Mouse (Mus musculus) limb, embryonic 11.5 days (tissue): ENCODE measurements around the gene Krt23. TPM values are rescaled to one million over a fixed set of nuclear protein-coding genes. Genes with fewer than 3 reads are reported as not detected.
A peak's percentile ranks its signal among the peaks of the same experiment; 100 is the strongest.

Source experiments
- ATAC-seq: fragments of 200-750 bp; cut with Nextera tagmentation; 2 replicates; pipeline ENCODE4 v1.8.0; 2017; ENCODE audit warnings: low read depth; ENCODE audit not compliant: insufficient number of reproducible peaks, low FRiP score, low TSS enrichment
- DNase-seq: peaks from one replicate; pipeline ENCODE4 v3.0.0-alpha.2; 2015; ENCODE audit warnings: low spot score
- H3K27ac ChIP-seq: fragments of 300-500 bp; sonication (generic); replicated peaks from 2 replicates; pipeline ENCODE4 v1.5.1; 2014; ENCODE audit warnings: low read depth, mild to moderate bottlenecking, low read length
- H3K27me3 ChIP-seq: fragments of 300-500 bp; sonication (generic); 2 replicates; pipeline ENCODE4 v1.6.1; 2014; ENCODE audit warnings: mild to moderate bottlenecking, low read length, mixed read lengths; ENCODE audit not compliant: control insufficient read depth, insufficient read depth
- H3K36me3 ChIP-seq: fragments of 300-500 bp; sonication (generic); 2 replicates; pipeline ENCODE4 v1.6.1; 2014; ENCODE audit warnings: mild to moderate bottlenecking, low read length, moderate library complexity, mixed read lengths; ENCODE audit not compliant: control insufficient read depth, insufficient read depth
- H3K4me1 ChIP-seq: fragments of 300-500 bp; sonication (generic); 2 replicates; pipeline ENCODE4 v1.6.1; 2014; ENCODE audit warnings: low read length, mixed read lengths; ENCODE audit not compliant: control insufficient read depth, insufficient read depth
- H3K4me2 ChIP-seq: fragments of 300-500 bp; sonication (generic); 2 replicates; pipeline ENCODE4 v1.6.1; 2014; ENCODE audit warnings: low read depth, mild to moderate bottlenecking, moderate library complexity; ENCODE audit not compliant: severe bottlenecking
- H3K4me3 ChIP-seq: fragments of 300-500 bp; sonication (generic); 2 replicates; pipeline ENCODE4 v1.5.1; 2014; ENCODE audit warnings: low read depth, low read length
- H3K9ac ChIP-seq: fragments of 300-500 bp; sonication (generic); 2 replicates; pipeline ENCODE4 v1.6.1; 2014; ENCODE audit warnings: mild to moderate bottlenecking, low read length
- H3K9me3 ChIP-seq: fragments of 300-500 bp; sonication (generic); 2 replicates; pipeline ENCODE4 v1.6.1; 2016; ENCODE audit warnings: low read length; ENCODE audit not compliant: control insufficient read depth
- whole genome bisulfite sequencing: fragments of 180-500 bp; shearing (Covaris S2); extraction: QIAGEN DNeasy Blood & Tissue Kit; methylation state at CpG from one replicate; pipeline ENCODE4 v1.1.7; 2014; 5-methylcytosine and 5-hydroxymethylcytosine counted together
- polyA plus RNA-seq: library from polyadenylated mRNA; unstranded; fragments of >200 nt; fragmentation: Nextera tagmentation; extraction: Ambion mirVana; gene quantifications from 2 replicates; pipeline ENCODE4 v1.2.1, GENCODE M21; 2014

Krt23 gene
- polyA plus RNA-seq, 1 experiment from 2014 or later = 0.24 TPM

- Histone ChIP-seq H3K9me3 (no peaks in the 10 kb centered on the region), H3K27ac (no peak overlapping the region), H3K4me1 (no peaks in the 10 kb centered on the region), H3K27me3 (no peaks in the 10 kb centered on the region), H3K4me3 (no peak overlapping the region), H3K9ac (no peak overlapping the region), H3K4me2 (no peak overlapping the region), H3K36me3 (no peaks in the 10 kb centered on the region)
- DNase-seq = no peak
- WGBS = 30% methylated on average over 7 of the region's 7 CpGs
- no peak for ATAC-seq
Measured at GRCm38 (mm10) chr11:99466316-99466715, 26.6 kb downstream of the Krt23 start.

GRCm38 (mm10) chr11:99464836-99465235 is 28.1 kb downstream of the Krt23 start:
- no peaks in the 10 kb centered on the region for H3K36me3 ChIP-seq
- WGBS = 4% methylated on average over 5 of the region's 5 CpGs
- H3K27ac ChIP-seq = no peak overlapping the region
- H3K27me3 ChIP-seq = no peaks in the 10 kb centered on the region
- H3K4me3 ChIP-seq = no peak overlapping the region
- DNase-seq (peak; percentile 93), ATAC-seq (no peak)
- H3K9ac ChIP-seq = no peak overlapping the region
- H3K4me1 ChIP-seq = no peaks in the 10 kb centered on the region
- no peaks in the 10 kb centered on the region for H3K9me3 ChIP-seq
- H3K4me2 ChIP-seq = no peak overlapping the region

- DNase-seq (peak; percentile 80), ATAC-seq (no peak)
- WGBS = 10% methylated on average over 8 of the region's 8 CpGs
- no peaks in the 10 kb centered on the region for H3K9me3 ChIP-seq
- no peak overlapping the region for H3K9ac ChIP-seq
- no peaks in the 10 kb centered on the region for H3K27me3 ChIP-seq
- H3K36me3 ChIP-seq = no peaks in the 10 kb centered on the region
- no peaks in the 10 kb centered on the region for H3K4me1 ChIP-seq
- H3K27ac ChIP-seq = no peak overlapping the region
- H3K4me3 ChIP-seq = no peak overlapping the region
- H3K4me2 ChIP-seq = no peak overlapping the region
Measured at GRCm38 (mm10) chr11:99463155-99463554, 29.8 kb downstream of the Krt23 start.

- H3K4me1 ChIP-seq = no peaks in the 10 kb centered on the region
- WGBS = 69% methylated on average over 7 of the region's 7 CpGs
- ATAC-seq = no peak
Measured at GRCm38 (mm10) chr11:99461736-99462135, 31.2 kb downstream of the Krt23 start.

GRCm38 (mm10) chr11:99458887-99459286 is 34.0 kb downstream of the Krt23 start:
- no peak for ATAC-seq
- H3K36me3 ChIP-seq = no peaks in the 10 kb centered on the region
- H3K27me3 ChIP-seq = no peaks in the 10 kb centered on the region
- no peak for DNase-seq
- 69% methylated on average over 7 of the region's 7 CpGs for WGBS
- no peak overlapping the region for H3K9ac ChIP-seq
- H3K4me2 ChIP-seq = no peak overlapping the region
- H3K9me3 ChIP-seq = no peaks in the 10 kb centered on the region
- no peak overlapping the region for H3K4me3 ChIP-seq
- H3K4me1 ChIP-seq = no peaks in the 10 kb centered on the region
- H3K27ac ChIP-seq = no peak overlapping the region

More at GRCm38 (mm10) chr11:99461736-99462135, 31.2 kb downstream of the Krt23 start:
- no peaks in the 10 kb centered on the region for H3K9me3 ChIP-seq
- H3K4me3 ChIP-seq = no peak overlapping the region
- no peak for DNase-seq
- no peaks in the 10 kb centered on the region for H3K36me3 ChIP-seq
- no peak overlapping the region for H3K9ac ChIP-seq
- no peak overlapping the region for H3K4me2 ChIP-seq
- H3K27ac ChIP-seq = no peak overlapping the region
- H3K27me3 ChIP-seq = no peaks in the 10 kb centered on the region

- 84% methylated on average over 10 of the region's 10 CpGs for WGBS
- Histone ChIP-seq H3K9me3 (no peaks in the 10 kb centered on the region), H3K36me3 (no peaks in the 10 kb centered on the region), H3K27ac (no peak overlapping the region), H3K27me3 (no peaks in the 10 kb centered on the region), H3K4me3 (no peak overlapping the region), H3K9ac (no peak overlapping the region), H3K4me2 (no peak overlapping the region), H3K4me1 (no peaks in the 10 kb centered on the region)
- DNase-seq = no peak
- ATAC-seq = no peak
Measured at GRCm38 (mm10) chr11:99454759-99455158, 38.2 kb downstream of the Krt23 start.

- DNase-seq (no peak), ATAC-seq (no peak)
- H3K4me2 ChIP-seq = no peak overlapping the region
- H3K4me3 ChIP-seq = no peak overlapping the region
- H3K27ac ChIP-seq = no peak overlapping the region
- WGBS = 94% methylated on average over 4 of the region's 4 CpGs
- H3K9ac ChIP-seq = no peak overlapping the region
- H3K36me3 ChIP-seq = no peaks in the 10 kb centered on the region
- H3K27me3 ChIP-seq = no peaks in the 10 kb centered on the region
- H3K9me3 ChIP-seq = no peaks in the 10 kb centered on the region
- H3K4me1 ChIP-seq = no peaks in the 10 kb centered on the region
Measured at GRCm38 (mm10) chr11:99454044-99454443, 38.9 kb downstream of the Krt23 start.

GRCm38 (mm10) chr11:99448769-99449168 is 44.2 kb downstream of the Krt23 start:
- no peak for ATAC-seq
- no peak overlapping the region for H3K4me2 ChIP-seq
- H3K36me3 ChIP-seq = no peaks in the 10 kb centered on the region
- 44% methylated on average over 2 of the region's 2 CpGs for WGBS
- no peak overlapping the region for H3K9ac ChIP-seq
- H3K4me1 ChIP-seq = no peaks in the 10 kb centered on the region
- no peaks in the 10 kb centered on the region for H3K9me3 ChIP-seq
- DNase-seq = no peak
- H3K27ac ChIP-seq = no peak overlapping the region
- H3K4me3 ChIP-seq = no peak overlapping the region
- H3K27me3 ChIP-seq = no peaks in the 10 kb centered on the region

- no peak overlapping the region for H3K4me2 ChIP-seq
- H3K9me3 ChIP-seq = no peaks in the 10 kb centered on the region
- whole genome bisulfite sequencing = 65% methylated on average over 8 of the region's 8 CpGs
- H3K9ac ChIP-seq = no peak overlapping the region
- H3K36me3 ChIP-seq = no peaks in the 10 kb centered on the region
- H3K27ac ChIP-seq = no peak overlapping the region
- H3K4me1 ChIP-seq = no peaks in the 10 kb centered on the region
- H3K27me3 ChIP-seq = no peaks in the 10 kb centered on the region
- H3K4me3 ChIP-seq = no peak overlapping the region
- DNase-seq = no peak
- ATAC-seq = no peak
Measured at GRCm38 (mm10) chr11:99441220-99441619, 51.7 kb downstream of the Krt23 start.
